Mouse (Mus musculus): ENCODE data around the gene Acoxl.

GRCm38 (mm10) chr2:128086996-128087526 lies 248.4 kb downstream of the Acoxl start:
- TF ChIP-seq CTCF (IDR thresholded peaks at IDR 0.05; ENCODE audit: extremely low read depth, insufficient read depth, insufficient read length, insufficient replicate concordance) (no peak), POLR2A (IDR thresholded peaks at IDR 0.05; ENCODE audit: low read depth, low read length) (no peak)
